Mouse (Mus musculus) skeletal muscle tissue, adult 2 months (tissue): ENCODE data around the gene Adarb2.

Source experiments
- DNase-seq: peaks from one replicate; pipeline ENCODE4 v3.0.0-alpha.2; 2012; ENCODE audit warnings: low read depth, low spot score

Gene Adarb2

DNA sequence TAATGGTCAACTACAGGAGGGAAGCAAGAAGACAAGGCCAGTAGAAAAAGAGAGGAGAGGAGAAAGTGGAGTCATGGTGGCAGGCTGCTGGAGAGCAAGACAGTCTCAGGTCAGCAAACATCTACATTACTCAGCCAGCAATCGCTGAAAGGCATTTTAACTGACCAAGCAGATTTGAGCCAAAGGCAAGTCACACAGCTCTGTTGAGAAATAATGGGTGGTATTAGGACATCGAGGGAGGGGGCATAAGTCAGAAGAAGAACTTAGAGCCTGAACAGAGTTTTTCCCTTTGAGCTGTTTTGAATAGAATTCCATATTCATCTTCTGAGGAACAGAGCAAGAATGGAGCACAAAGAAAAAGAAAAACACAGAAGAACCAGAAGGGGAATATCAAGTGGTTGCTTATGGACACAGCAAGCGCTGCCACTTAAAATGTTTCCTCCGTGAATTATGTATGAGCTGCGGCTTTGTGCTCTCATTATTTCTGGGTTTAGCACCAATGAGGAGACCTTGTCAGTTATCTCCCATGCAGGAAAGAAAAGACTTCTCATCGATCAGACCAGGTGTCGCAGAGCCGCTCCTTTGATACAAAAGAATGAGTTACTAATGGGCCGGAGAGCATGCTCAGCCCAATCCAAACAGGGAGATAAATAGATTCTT lies 477.9 kb downstream of the Adarb2 start:
- no peak for DNase-seq

DNA sequence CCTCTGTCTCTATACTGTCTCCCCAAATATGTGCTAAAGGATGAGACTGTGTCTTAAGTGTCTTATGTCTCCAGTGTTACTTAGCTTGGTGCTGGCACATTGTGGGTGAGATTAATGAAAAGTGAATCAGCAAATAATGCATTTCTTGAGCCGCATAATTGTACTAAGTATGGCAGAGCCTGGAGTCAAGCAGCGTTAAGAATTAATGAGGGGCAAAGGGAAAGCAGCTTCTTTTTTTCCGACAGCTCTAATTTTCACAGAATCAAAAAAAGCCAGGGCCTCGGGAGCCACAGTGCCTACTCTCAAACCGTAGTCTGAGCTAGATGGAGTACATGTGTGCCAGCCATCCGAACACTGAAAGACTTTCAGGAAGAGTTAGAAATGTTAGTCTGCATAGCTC lies 488.8 kb downstream of the Adarb2 start:
- no peak for DNase-seq

DNA sequence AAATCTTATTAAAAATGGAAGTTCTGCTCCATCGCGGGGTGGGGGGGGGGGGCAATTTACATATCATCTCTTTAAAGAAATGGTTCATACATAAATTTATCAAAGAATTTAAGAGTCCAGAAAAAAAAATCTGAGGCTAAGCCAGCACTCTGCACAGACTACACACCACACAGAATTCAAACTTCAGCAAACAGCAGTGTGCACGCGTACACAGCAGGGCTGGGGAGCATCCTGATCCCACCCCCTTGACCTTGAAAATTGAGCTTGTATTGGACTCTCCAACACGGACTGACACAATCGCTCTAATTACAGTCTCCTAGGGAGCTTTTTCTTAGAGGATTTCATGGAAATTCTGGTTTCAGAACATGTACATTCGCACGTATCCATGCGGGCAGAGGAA lies 490.1 kb downstream of the Adarb2 start:
- no peak for DNase-seq

DNA sequence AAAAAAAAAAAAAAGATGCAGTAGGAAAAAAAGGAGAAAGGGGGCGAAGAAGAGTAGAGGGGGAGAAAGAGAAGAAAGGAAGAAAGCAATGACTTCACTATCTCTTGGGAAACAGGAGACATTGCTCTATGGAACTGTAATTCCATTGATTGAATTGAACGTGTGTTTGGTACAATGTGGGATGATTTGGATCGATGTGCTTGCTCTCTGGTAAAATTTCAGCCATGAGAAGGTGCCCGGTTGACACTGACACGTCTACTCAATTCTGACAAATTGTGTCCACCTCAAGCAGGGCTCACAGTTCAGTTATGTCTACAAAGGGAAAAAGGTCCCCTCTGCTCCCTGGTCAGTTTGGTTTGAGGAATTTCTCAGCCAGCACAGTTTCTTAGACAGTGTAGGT lies 495.8 kb downstream of the Adarb2 start:
- DNase-seq: no peak

DNA sequence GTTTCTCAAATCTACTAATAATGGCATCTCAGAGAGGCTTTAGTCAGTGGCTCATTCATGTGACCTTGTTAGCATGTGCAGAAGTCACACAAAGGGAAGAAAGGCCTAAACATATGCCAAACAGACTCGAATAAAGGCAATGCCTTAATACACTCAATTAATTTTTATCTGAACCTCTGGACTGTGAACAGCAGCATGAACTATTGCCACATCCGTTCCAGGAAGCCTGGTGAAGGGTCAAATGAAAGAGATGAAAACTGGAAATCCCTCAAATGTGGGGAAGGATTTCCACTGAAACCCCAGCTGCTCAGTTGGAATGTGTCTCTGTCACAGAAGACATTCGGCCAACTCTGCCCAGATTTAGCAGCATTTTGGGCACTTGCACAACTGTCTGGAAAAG lies 497.2 kb downstream of the Adarb2 start:
- DNase-seq: no peak

DNA sequence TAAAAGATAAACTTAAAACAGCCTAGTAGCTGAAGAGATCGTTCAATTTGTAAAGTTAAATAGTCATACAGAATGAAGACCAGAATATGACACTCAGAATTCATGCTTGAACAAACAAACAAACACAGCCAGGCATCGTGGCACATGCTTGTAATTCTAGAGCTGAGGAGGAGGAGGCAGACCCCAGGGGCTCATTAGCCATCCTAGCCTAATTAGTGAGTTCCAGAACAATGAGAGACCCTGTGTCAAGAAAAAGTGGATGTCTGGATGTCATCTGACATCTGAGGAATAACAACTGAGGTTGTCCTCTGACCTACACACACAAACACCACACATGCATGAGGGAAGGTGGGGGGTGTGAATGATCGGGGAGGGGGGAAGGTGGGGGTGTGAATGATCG lies 498.3 kb downstream of the Adarb2 start:
- DNase-seq: no peak

DNA sequence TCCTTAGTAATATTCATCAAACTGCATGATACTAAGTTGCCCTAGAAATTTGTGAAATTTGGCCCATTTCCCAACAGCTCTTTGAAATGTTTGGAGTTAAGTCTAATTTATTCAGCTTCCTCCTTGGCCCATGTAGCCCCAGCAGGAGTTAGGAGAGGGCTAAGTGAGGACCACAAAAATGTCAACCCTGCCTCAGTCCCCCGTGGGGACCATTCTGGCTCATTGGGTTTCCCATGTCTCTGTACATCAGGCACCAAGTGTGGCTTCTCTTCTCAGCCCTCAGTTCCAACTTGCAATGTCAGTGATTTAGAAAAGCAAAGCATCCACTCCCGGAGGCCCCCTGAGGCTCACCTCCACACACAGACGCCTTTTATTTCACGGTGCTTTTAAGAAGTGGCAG lies 502.6 kb downstream of the Adarb2 start:
- DNase-seq: no peak

DNA sequence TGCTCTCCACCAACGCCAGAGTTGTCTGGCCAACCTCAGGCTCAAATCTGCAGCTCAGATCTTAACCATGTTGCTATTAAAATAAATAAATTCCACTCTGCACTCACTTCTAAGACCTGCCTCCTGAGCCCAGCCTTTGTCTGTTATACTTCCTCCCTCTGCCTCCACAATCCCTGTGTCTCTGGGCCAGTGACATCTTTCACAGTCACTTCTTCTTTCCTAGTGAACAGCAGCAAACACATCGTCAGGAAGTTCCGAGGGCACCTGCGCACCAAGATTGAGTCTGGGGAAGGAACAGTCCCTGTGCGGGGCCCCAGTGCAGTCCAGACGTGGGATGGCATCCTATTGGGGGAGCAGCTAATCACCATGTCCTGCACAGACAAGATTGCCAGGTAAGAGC lies 510.7 kb downstream of the Adarb2 start:
- no peak for DNase-seq

DNA sequence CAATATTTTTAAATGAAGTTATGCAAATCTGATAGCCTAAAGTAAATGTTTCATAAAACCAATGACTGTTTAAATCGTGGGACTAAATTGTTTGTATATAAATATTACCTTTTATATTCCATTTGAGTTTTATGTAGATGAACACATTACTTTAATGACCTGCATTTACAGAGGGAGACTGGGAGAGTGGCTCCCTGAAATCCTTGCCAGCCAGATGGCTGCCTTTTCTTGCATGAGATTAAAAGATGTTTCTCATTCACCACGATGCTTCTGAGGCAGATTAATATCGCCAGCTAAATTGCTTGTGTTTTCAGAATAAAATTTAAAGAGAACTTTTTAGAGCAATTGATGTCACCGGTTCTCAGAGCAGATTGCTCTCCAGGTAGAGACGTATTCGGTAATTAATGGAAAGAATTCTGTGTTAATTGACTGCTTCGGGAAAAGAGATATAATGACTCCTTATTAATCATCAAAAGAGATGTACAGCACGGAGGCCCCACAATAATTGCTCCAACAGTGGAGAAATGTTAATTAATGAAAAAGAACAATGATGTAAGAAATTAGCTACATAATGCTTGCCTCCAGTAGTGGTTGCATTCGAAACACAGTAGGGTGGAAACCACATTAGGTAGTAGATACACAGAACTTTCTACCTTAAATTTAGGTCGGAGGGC lies 527.4 kb downstream of the Adarb2 start:
- no peak for DNase-seq

DNA sequence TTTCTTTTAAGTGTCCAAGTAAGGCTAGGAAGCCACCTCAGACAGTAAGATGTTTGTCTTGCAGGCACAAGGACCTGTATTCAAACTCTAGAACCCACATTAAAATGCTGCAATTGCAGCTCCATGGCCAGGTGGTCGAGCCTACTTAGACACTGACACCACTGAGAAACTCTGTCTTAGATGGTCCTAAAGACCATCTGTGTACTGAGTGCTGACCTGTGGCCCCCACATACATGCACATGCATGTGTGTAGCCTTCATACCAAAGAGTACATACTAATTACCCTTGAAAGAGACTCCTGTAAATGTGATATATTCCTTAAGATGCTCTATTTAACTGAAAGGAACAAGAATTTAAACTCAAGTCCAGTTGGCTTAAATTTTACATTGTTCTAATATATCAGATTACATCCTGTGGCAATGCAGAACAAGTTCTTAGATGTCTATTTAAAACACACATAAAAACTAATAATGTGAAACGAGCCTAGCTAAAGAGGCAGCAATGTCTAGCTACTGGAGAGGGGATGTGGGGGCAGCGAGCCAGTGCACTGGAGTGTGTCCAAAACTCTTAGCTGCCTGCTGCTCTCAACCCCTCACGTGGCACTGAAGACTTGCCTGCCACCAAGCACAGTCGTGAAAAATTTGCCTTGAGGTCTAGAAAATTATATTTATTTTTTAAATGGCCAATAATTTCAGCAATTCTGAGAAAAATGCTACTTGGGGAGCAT lies 534.6 kb downstream of the Adarb2 start:
- no peak for DNase-seq

DNA sequence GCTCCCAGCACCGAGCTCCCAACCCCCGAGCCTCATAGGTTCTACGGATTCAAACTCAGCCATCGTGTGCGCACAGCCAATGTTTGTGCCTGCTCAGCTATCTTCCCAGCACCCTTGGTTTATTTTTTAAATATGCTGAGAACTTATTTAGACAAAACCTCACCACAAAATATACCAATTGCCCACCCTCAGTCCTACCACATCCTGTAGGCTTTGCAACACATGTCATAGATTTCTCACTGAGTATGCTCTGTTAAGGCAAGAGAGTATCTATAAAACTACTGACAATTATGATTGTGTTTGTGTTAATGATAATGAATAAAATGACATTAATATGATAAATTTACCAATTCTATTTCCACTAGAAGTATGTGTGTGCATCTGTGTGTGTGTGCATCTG lies 540.1 kb downstream of the Adarb2 start:
- DNase-seq: no peak

DNA sequence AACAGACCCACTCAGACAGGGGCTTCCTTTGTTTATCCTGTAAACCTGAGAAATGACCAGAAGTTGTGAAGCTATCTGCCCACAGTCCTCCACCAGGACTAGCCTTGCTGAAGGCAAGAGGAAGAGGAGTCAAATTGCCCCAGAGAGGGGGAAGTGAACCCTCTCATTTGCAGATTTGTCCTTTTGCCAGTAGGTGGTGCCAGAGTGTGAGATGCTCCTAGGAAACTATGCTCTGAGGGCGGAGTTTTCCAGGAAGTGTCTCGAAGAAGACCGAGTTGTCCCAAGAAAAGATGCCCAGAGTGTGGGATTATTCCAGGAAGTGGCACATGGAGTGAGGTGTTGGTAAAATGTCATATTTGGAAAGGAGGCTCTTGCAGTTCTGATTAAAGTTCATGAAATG lies 541.9 kb downstream of the Adarb2 start:
- DNase-seq: no peak

DNA sequence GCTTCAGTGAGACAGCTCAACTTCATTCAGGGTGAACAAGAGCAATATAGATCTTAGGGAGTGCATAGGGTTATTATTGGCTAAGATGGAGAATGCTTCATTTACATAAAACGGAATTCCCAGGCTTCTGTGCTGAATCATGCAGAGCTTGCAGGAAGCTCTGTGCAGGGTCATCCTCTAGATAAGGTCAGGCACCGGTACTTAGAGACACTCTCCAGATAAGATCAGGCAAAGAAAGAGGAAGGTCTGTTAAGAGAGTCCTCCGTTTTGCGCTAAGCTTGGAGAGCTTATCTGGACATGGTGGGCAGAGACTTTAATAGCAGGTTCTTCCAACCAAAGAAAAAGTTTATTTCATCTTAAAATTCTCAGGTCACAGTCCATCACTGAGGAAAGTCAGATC lies 542.9 kb downstream of the Adarb2 start:
- DNase-seq: no peak

DNA sequence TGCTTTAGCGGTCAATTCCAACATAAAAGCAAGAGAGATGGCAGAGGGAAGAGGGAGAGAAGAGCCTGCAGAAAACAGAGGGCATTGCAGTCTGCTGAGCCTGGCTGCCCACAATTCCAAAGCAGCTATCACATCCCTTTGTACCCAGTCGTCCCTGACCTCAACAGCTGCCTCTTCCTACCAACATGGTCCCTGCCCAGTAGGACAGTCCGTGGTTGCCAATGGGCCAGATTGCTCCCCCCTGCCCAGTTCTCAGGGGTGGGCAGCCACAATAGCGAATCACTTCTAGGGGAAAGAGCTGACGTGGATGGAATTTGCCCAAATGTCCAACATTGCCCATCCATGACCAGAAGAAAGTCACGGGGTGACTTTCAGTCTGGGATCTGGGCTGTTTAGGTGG lies 546.8 kb downstream of the Adarb2 start:
- no peak for DNase-seq

DNA sequence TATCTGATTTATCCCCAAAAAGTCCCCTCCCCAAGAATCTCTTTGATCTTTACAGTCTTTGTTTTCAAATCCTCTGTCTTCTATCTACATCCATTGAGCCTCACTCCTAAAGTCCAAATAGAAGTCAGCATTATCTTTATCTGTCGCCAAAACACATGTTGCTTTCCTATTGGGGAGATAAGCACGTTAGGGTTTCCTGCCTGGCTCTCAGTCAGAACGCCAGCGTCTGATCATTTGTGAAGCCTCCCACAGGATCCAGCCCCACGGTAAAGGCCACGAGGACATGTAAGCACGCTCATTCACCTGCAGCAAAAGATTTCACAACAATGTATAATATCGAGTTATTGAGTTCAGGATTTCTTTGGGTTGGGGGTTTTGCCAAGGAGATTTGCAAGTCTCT lies 558.3 kb downstream of the Adarb2 start:
- DNase-seq: no peak

DNA sequence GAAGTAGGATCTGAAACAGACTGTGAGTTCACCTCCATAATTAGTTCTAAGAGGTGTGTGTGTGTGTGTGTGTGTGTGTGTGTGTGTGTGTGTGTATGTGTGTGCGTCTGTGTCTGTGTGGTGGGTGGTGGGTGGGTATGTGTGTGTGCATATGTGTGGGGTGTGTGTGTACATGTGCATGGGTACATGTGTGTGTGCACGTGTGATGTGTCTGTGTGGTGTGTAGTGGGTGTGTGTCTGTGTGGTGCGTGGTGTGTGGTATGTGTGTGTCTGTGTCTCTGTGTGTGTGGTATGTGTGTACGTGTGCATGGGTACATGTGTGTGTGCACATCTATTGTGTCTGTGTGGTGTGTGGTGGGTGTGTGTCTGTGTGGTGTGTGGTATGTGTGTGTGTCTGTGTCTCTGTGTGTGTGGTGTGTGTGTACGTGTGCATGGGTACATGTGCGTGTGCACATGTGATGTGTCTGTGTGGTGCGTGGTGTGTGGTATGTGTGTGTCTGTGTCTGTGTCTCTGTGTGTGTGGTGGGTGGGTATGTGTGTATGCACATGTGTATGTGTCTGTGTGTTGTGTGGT lies 567.1 kb downstream of the Adarb2 start:
- no peak for DNase-seq

DNA sequence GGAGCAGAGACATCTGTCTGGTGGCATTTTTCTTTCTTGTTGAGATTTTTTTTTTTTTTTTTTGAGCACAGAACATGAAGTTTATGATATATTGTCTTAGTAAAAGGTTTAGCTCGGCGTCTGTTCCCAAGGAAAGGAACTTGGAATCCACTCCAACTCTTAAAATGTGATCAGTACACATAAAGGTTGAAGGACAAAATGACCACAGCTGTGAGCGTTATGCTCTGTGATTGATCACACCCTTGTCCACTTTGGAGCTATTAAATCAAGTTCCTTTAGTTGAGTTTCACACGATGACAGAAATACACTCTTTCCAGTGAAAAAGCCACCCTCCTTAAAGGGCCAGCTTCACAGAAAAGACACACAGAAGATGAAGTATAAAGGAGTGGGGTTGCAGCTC lies 568.0 kb downstream of the Adarb2 start:
- no peak for DNase-seq

DNA sequence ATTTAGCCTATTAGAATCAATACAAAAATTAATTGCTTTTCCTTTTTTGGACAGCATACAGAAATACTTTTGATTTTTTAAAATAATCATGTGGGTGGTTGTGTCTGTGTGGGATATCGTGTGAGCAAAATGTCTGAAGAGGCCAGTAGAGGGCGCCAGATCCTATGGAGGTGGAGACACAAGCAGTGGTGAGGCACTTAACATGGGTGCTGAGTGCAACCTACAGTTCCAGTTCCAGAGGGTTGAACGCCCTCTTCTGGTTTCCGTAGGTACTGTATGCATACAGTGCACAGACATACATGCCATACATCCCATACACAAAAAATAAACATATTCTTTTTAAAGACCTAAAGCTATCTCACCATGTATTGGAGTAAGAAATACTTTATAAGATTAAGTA lies 577.8 kb downstream of the Adarb2 start:
- peak; percentile 10 for DNase-seq

DNA sequence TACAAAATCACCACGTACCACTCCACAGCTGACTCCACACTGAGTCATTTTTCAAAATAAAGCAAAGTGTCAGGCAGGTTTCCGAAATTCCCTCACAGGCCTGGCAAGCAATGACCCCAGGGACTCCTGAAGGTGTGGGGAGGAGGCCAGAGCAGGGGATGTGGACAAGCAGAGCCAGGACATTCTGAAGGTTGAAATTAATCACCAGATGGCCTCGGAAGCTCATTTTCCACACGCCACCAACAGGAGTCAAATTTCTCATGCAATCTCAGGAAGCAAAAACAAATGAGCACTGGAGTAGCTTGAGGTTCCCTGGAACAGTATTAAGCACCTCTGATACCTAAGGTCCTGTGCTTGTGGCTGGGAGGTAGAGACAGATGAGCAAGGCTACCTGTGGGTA lies 580.0 kb downstream of the Adarb2 start:
- no peak for DNase-seq

DNA sequence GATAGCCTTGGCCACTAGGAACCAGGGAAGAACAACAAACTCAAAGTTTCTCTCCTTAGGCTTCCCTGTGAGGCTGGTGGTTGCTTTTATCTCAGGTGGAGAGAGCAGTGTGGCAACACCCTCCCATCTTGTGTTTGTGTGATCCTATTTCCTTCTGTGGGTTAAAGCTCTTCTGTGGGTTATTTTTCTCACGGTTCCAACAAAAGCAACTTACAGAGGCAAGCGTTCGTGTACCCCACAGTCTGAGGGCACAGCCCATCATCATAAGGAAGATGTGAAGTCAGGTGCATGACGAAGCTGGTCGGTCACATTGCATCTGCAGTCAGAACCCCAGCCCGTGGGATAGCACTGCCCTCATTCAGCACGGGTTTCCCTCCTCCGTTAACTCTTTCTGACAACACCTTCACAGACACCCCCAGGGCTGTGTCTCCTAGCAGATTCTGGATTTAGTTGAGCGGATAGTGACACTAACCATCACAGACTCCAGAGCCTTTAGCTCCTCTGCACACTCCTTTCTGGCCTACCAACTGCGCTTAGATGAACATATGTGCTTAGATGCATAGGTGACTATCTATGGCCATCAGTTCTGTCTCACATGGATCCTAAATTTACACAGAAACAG lies 581.1 kb downstream of the Adarb2 start:
- no peak for DNase-seq

DNA sequence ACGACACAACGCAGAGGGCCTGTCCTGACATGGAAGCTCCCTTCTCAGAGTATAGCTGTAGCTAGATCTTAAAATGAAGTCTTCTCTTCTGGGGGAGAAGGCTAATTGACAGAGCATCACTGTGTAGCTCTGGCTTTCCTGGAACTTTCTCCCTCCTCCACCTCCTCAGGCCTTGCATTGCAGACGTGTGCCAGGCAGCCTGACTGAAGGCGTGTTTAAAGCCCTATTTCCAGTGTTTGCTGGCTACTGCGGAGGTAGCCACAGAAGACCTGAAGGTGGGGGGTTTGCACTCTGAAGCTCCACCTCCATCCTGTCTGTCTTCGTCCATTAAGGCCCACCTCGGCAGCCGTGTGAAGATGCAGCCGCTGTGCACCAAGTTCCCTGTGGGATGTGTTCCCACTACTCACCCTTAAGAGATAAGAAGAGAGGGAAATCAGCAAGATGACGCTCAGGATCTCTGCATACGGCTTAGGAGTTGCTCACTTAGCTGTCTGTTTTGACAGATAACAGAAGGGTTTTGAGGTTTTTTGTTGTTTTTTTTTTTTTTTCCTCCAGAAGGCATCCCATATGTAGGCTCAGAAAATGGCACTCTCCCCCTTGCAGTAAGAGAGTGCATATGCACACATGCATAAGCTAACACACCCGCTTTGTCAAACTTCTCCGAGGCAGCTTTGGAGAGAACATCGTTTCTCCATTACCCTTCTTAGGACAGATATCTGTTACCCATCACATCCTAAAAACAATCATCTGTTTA lies 581.8 kb downstream of the Adarb2 start:
- DNase-seq: no peak

DNA sequence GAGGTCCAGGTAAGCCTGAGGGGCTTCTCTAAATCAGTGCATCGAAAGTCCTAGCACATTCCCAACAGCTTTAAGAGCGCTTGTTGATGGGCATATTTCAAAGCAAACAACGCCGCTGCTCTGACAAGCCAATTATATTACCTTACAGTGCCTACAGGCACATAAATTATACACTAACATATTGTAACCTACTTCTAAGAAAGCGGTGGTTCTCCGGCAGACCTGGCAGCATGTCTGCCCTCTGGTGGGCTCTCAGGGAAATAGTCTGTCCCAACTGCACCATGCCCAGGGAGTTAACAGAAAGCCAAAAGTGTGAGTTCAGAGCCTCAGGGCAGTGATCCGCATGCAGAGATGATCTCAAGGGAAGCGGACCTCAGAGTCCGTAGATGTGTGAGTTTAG lies 582.5 kb downstream of the Adarb2 start:
- no peak for DNase-seq
